Mouse (Mus musculus) left cerebral cortex, adult 18-20 months (tissue): ENCODE data around the gene Snx33. TPM values are rescaled to one million over a fixed set of nuclear protein-coding genes. Genes with fewer than 3 reads are reported as not detected.

Experiments
- total RNA-seq, 2 experiments: library from RNA; stranded (reverse); gene quantifications; 2 replicates each; pipeline ENCODE4 v1.2.3; 2021

The Snx33 gene
- total RNA-seq, 2 experiments from 2014 or later: 6.8 to 7.4 TPM

Other genes starting within 250 kb of the Snx33 start
- 100 to 1,000 TPM; 440 to 456 TPM for gene Lingo1, start 131.9 kb downstream of the Snx33 start, total RNA-seq
- not detected for gene Odf3l1, start 63.7 kb downstream of the Snx33 start, total RNA-seq
- 10 to 100 TPM; 11.1 to 12.9 TPM for gene Cspg4, start 63.3 kb downstream of the Snx33 start, total RNA-seq
- gene Imp3, start 9.1 kb upstream of the Snx33 start, total RNA-seq: 10 to 100 TPM; 47.6 to 52.3 TPM
- 10 to 100 TPM; 16.1 to 16.7 TPM for gene Snupn, start 22.5 kb upstream of the Snx33 start, total RNA-seq
- 10 to 100 TPM; 33.8 to 34.5 TPM for gene Ptpn9, start 66.6 kb upstream of the Snx33 start, total RNA-seq
- gene Sin3a, start 143.7 kb upstream of the Snx33 start, total RNA-seq: 10 to 100 TPM; 32.3 to 34.7 TPM
- gene Man2c1, start 202.3 kb upstream of the Snx33 start, total RNA-seq: 100 to 1,000 TPM; 127 to 138 TPM
- 1 to 10 TPM; 8.5 TPM for gene Neil1, start 219.9 kb upstream of the Snx33 start, total RNA-seq
- gene Commd4, start 230.0 kb upstream of the Snx33 start, total RNA-seq: 10 to 100 TPM; 80.9 to 92.2 TPM